Mouse (Mus musculus) right cerebral cortex, postnatal 25 days (tissue): ENCODE data around the gene Ehhadh.
"Not testable (repeated sequence)": the region's sequence is repeated elsewhere in the genome, so short reads cannot be mapped to it uniquely, and the experiment has no call there.

ENCODE experiments used
- DNase-seq: peaks from one replicate; pipeline ENCODE4 v3.0.0; 2022

The Ehhadh gene

DNA sequence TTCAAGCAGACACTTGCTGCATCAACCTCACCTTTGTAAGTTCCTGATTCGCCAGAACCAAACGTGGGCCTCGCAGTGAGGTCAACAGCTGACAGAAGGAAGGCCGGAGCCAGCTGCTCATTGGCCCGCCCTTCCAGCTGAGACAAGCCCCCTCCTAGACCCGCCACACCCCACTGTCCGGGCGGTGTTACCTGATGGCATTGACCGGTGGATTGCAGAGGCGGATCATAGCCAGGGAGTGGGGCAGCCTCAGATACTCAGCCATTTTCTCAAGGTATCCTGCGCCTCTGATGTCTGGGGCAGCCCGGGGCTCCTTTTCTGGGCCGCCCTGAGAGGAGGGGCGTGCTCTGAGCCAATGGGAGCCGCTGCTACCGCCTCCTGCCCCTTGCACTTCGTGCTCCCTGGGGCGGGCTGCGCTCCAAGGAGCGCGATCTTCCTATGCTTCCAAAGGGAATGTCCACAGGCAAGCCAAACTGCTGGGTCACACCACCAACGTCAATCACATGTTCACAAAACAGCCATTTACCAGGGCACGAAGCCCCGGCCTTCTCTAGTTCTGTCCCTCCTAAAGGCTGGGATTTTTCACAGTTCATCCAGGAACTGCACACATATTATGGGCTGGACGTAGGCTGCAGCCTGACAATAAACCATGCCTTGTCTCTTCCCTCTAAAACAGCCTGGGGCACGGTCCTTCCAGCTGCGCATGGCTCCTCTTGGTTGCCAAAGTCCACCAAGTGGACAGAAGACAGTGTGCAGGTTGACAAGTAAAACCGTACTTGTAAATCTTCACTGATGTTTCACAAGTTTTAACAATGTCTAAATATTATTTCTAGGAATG is at the start of gene Ehhadh:
TSS of gene Ehhadh (minus strand) at position 292 of the 838 bp plus-strand sequence.
- peak; percentile 26 for DNase-seq

DNA sequence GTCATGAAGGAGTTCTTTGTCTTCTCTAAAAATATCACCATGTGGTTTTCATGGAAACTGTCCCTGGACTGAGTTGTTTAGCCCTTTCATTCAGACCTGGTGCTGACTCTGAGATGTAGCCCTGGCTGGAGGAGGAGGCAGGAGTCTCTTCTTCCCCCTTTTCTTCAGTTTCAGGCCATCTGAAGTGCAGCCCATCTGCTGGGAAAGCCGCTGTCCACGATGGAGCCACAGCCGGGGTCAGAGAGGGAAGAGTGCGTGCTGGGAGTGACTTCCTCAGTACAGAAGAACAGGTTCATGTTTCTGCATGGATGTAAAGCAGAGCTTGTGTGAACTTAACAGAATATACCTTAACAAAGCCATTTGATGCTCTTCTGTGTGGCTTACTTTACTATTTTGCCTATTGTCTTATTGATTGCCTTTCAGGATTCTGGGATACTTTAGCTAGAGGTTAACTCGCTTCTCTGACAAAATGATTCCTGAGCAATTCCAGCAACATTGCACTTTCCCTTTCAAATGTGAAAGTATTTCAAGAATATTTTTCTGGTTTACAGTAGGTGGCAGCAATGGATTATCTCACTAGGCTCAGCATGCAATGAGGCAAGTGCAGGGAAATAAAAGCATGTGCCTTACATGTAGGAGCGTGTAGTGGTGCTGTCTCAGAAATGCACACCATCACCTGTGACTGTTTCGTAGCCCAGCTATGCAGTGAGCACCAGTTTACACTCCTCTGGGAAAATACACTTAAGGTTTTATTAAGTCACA is 48.9 kb upstream of the Ehhadh start:
- DNase-seq: no peak

DNA sequence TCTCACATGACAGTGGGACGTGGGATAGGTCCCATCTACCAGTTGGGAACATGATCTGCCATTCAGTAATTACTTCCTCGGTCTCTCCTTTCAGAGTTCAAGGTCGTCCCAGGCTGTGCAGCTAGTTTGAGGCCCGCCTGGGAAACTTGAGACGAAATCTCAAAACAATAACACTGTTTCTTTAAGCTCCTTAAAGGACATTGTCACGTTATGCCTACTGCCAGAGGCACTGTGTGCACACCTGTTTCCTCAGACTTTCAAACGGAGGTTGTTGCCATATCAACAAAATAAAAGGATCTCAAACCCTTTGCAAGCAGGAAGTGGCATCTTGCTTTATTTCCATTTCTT is 48.0 kb upstream of the Ehhadh start:
- no peak for DNase-seq

DNA sequence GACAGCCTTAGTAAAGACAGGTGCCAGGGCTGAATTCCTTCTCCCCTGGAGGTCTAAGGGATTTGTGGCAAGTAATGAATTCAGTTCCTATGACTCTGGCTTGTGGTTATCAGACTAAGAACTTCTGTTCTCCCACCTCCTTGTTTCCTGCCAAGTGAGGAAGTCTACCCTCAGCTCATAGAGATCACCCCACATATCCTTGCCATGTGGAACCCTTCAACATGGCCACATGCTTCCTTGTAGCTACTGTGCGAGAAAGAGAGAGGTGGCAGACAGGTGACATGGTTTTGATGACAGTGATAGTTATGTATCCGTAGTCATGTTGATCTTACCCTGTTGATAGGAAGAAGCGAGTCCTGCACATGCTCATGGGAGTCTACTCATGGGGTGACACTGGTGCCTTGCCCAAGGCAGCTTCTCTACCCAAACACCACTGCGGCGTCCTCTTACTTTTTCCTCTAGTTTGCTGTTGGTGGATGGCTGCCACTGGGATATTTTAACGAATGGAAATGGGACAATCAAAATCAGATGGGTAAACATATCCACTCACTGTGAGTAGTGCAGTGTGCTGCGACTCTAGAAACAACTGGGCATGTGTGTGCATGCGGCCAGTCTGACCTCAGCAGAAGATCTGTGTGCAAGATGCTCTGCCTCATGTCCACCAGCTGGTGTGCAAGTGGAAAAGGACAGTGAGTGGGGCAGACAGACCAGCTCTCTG is 47.4 kb upstream of the Ehhadh start:
- no peak for DNase-seq

GRCm38 (mm10) chr16:21833970-21834369 is 46.4 kb upstream of the Ehhadh start:
- no peak for DNase-seq

GRCm38 (mm10) chr16:21833469-21833868 is 45.9 kb upstream of the Ehhadh start:
- no peak for DNase-seq

- DNase-seq: no peak
These were observed 44.2 kb upstream of the Ehhadh start for GRCm38 (mm10) chr16:21831764-21832163.

DNA sequence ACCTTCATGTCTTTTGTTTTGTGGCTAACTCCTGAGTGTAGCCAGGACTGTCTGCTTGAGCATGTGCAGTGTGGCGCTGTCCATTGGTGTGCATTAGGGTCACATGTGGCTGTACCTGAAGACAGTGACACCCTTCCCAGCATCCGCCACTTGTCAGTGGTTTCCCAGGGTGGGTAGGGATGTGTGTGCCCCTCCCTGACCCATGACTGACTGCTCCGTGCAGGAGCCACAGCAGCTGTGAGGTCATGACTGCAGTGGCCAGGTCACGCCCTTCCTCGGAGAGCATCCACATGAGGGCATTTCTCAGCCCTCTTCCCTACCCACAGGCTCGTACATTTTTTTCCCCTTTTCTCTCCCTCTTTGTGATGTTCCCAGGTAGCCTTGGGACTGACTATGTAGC is 43.2 kb upstream of the Ehhadh start:
- DNase-seq: no peak

- no peak for DNase-seq
These were observed 42.1 kb upstream of the Ehhadh start for GRCm38 (mm10) chr16:21829711-21830110.

GRCm38 (mm10) chr16:21827581-21827980 is 40.0 kb upstream of the Ehhadh start:
- no peak for DNase-seq

- no peak for DNase-seq
These were observed 39.5 kb upstream of the Ehhadh start for GRCm38 (mm10) chr16:21827153-21827552.

GRCm38 (mm10) chr16:21825612-21826031 is 38.0 kb upstream of the Ehhadh start:
- DNase-seq: no peak

- no peak for DNase-seq
These were observed 31.0 kb upstream of the Ehhadh start for GRCm38 (mm10) chr16:21818629-21819028.

- DNase-seq: no peak
These were observed 30.5 kb upstream of the Ehhadh start for GRCm38 (mm10) chr16:21818132-21818531.

GRCm38 (mm10) chr16:21815669-21816010 is 28.0 kb upstream of the Ehhadh start:
- no peak for DNase-seq

- DNase-seq: peak; percentile 19
These were observed 27.5 kb upstream of the Ehhadh start for GRCm38 (mm10) chr16:21814861-21815668.

DNA sequence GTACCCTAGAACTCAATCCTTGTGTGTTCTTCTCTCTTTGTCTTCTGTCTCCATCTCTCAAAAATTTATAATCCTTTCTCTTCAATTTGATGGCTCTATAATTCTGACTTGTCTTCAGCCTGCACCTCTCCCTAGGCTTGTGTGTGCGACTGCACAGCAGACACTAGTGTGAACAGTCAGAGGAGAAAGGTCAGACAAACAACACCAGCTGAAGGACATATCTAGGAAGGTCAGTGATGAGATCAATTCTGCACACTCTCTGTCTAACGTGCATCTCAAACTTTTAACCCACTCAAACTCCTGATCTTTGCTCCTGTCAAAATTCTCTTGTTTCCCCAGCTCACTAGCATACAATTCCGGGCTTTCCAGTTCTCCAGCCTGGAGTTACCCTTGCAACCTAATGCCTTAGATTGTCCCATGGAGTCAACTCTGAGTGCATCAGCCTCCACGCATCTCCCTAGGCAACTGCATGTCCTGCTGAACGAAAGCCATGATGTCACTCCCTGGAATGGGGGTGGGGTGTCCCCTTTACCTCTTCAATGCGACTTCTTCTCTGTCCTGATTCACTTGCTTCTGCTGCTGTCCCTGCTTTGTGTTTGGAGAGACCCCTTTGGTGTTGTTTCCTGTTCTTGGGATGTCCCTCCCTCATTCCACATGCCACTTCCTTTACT is 25.7 kb upstream of the Ehhadh start:
- DNase-seq: no peak

DNA sequence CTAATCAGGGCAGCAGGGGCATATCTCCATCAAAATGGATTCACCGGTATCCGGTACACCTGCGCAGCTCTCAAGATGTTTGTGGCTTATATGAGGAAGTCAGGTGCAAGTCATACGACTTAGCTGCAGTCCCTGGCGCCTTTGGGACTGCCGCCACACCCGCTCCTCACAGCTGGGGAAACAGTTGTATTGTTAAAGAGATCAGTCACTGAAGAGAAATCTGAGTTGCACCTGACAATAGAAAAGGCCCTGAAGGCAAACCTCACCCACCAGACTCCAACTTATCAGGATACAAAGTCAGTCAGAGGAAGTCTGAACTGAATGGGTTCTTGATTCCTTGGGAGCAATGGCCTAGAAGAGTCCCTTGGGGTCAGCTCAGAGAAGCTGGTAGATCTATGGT is 20.2 kb upstream of the Ehhadh start:
- DNase-seq: not testable (repeated sequence)

GRCm38 (mm10) chr16:21806892-21807291 is 19.3 kb upstream of the Ehhadh start:
- DNase-seq: no peak

- no peak for DNase-seq
These were observed 16.7 kb upstream of the Ehhadh start for GRCm38 (mm10) chr16:21804258-21804657.

DNA sequence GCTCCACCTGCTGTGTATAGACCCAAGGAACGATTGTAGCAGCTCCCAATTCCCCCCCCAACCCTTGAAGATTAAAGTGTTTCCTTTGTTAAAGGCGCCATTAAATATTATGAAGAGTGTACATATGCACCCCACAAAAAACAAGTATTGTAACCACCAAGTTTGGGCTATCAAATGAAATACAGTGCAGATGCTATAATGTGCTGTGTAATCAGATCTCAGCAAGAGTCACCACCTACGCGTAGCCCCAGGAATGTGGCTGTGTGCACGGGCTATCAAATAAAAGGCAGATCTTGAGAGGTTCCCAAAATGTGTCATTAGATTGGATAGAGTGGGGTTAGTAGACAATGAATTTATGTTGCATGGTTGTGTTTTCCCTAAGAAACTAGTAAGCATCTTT is 7.5 kb upstream of the Ehhadh start:
- DNase-seq: no peak

- no peak for DNase-seq
These were observed 7.1 kb upstream of the Ehhadh start for GRCm38 (mm10) chr16:21794697-21795045.
